Mouse (Mus musculus) A20 (cell line): ENCODE results near the gene Stard13.
A peak's percentile ranks its signal among the peaks of the same experiment; 100 is the strongest.

Experiments
- DNase-seq: peaks from one replicate; pipeline ENCODE4 v3.0.0-alpha.2; 2011; ENCODE audit warnings: low read depth, low spot score

Gene Stard13

DNA sequence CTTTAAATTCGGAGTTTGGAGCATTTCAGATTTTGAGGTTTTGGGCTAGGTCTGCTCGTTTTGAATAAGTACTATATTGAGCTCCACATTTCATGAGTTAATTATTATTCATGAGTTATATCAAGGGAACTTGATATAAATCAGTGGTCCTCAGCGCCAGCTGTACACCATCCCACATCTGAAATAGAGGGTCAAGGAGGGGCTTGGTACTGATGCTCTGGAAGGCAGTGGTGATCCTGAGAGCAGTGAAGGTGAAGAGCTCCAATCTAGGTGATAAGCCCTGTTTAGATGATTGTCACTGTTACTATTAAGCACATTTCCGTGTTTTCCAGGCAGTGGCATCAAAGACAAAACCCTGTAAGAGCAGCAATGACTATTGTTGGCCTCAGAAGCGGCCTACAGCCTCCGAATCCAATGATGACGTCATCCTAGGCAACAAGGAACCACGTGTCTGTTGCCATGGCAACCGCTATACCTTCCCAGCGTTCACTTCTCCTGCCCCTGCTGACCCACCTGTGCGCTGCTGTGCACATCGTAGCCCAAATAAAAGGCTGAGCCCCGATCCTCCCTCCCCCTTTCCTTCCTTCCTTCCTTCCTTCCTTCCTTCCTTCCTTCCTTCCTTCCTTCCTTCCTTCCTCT is 5.2 kb downstream of the Stard13 start:
- no peak for DNase-seq

DNA sequence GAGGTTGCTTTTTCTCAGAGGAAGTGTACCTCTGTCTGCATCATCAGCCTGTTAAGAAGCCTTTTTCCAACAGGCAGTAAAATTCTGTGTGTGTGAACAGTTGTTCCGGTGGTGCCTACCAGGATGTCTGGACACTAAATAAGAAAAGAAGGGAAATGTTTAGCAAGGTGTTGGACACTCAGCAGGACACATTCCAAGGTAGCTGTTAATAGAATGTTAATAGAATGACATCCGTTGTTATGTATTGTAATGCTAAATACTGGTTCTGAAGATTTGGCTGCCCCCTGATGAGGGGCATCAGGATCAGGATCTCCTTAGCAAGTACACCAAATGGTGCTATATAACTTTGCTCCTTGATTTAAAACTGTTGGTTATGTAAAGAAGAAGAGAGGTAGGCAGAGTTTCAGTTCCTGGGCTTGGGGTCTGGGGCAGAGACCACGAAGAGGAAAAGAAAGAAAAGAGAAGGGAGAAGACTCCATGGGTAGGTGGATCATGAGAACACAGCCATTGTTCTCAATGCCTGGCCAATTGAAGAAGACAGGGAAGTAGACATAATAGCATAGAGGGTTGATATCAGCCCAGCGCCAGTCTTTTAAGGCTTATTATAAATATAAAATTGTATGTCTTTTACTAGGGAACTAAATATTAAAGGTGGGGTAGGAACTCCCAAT is 9.8 kb downstream of the Stard13 start:
- no peak for DNase-seq

DNA sequence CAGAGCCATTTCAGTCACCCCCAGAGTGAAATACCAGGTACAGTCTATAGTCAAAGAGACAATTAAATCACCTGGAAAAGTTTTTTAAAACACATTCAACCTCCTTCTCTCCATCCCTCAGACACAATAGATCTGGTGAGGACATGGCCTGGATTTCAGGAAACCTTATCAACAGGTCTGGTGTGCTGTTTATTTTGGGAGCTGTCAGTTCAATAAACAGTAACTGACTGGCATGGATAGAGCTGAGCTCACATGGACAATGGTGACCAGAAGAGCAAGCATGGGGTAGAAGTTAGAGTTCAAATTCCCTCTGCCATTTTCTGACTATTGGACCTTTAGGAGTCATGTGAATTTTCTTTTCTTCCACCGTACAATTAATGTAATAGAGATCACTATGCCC is 10.8 kb downstream of the Stard13 start:
- DNase-seq: no peak

DNA sequence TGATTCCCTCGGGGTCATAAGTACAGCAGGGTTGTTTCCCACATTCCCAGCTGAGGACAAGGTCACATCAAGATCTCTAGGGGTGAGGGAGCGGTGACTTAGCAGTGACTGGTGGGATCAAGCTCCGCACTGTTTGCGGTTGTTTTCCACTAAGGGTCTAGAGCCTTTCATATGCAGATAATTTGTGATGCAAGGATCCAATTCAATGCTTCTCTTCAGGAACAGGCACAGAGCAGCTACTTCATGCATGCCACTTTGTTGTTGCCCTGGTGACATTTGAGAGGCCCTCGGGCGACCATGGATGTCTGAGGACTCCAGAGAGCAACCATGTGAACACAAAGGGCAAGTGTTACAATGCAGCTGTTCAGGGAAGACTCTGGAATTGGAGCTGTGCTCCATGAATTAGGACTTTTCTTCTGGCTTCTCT is 14.9 kb downstream of the Stard13 start:
- no peak for DNase-seq

DNA sequence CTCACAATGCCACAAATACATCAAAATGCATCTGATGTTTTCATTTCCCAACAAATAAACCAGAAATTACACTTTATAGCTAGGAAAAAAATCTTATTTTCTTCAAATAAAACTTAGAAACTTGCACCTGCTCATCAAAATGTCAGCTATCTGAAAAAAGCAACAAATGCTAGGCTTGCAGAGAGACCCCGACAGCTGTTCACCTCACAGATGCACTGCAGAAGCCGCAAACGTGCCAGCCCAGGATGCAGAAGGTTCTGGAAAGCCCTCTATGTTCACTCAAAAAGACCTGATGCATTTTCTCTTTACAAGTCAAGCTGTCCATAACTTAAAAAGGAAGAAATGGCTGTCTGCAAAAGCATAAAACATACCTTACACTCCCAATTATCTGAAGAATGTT is 20.5 kb downstream of the Stard13 start:
- no peak for DNase-seq

DNA sequence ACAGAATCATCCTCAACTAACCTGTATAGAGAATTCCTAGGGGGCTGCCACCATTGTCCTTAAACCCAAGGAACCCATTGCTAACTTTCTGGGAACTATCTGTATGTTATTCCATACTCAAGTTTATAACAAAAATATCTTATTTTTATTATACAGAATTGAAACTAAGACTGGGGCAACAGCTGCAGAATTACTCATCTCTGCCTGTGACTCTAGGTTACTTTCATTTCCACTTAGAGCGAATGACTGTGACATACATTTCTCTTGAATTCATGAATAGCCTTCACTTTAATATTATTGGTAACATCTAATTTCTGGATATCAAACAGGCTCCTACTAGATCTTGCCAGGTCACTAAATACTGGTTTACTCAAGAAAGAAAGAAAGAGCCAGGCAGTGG is 22.8 kb downstream of the Stard13 start:
- DNase-seq: peak; percentile 64

DNA sequence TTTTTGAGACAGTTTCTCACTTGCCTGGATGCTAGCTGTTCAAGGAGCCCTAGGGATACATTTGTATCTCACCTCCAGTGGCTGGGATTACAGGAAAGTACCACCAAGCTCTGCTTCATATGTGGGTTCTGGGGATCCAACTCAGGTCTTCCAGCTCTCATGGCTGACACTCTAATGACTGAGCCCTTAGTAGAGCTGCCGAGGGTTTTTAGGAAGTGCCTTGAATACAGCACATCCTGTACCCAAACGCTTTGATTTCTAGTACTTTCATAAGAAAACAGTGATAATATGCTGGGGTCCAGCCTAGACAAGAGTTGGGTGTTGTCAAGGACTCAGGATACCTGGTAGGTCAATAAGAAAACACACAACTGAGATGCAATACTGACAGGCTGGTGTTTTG is 23.6 kb downstream of the Stard13 start:
- peak; percentile 19 for DNase-seq

DNA sequence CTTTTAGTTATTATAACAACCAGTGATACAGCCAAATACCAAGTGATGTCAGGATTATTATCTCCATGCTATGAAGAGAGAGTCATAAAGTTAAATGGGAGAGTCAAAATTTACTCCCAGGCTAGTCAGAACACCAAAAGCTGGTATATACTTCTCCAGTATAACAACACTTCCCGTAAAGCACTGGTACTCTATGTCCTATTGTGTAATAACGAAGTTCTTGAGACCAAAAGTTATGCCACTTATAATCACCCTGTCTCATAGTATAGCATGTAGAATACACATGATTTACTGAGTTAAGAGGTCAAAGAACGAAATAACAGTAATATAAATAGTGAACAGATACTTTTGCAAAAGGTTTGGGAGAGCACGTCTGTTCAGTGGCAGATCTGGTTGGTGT is 28.6 kb downstream of the Stard13 start:
- DNase-seq: no peak

DNA sequence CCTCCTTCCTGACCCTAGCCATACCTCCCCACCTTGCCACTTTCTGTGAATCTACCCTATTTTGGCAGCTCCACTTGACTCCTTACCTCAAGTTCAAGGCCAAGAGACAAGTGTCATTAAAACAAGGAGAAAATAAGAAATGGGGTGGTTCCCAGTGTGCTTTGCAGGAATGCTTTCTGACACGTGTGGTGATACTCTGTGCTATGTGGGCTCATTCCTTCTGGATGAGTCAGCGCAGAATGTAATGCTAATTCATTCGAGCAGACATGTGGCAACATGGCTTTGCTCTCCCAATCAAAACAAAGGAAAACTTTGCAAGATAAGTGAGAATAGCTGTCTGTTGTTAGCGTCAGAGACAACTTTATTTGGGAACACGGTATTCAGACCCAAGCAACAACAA is 30.7 kb downstream of the Stard13 start:
- no peak for DNase-seq

DNA sequence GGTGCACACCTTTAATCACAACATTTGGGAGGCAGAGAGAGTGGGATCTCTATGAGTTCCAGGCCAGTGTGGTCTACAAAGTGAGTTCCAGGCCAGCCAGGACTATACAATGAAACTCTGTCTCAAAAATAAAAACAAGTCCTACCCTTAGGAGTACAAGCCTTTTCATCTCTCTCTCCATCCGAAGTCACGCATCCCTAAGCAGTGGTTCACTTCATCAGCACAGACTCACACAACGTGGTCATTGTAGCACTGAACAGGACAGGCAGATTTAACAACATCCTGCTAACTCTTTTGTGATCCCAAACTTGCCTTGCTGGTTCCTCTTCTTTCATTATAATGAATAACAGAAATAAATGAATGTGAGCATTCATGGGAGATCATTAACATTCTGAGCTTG is 32.4 kb downstream of the Stard13 start:
- no peak for DNase-seq

DNA sequence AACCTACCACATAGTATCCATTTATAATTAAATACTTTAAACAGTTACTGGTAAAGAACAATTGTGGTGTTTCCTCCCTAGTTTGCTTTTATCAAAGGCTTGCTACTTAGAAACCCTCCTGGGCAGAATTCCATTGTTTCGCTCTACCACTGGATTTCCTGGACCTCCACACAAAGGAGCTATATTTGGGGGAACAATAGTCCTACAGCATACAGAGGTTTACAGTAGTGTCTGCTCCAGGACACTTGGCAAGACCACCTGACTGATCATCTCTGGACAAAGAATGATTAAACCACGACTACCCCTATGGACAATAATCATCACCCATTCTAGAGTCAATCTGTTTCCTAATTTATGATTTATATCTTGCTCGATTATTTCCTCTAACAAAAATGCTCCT is 34.4 kb downstream of the Stard13 start:
- no peak for DNase-seq

DNA sequence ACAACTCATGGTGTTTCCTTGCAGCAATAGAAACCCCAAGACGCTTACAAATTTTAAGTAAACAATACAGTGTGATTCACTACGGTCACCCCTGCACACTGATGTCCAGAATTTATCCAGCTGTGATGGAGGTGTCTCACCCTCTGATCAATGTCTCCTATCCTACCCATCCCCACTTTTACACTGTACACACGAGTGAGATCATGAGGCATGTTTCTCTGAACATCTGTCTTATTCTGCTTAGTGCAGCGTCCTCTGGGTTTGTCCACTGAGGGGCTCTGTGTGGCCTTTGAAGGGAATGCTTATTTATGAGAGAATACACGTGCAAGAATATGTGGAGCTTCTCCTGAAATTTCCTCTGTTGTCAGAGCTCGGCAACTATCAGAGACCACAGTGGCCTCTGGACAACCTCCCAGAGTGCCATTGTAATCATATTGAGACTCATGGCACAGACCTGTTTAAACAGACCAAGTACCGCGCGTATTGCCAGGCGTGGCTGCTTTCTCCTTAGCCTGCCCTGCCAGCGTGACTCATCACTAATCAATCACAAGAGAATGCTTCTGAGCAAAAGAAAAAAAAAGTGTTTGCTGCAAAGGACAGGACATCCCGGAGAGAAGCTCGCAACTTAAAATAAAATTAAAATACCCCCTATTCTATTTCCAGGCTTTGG is 36.9 kb downstream of the Stard13 start:
- no peak for DNase-seq

DNA sequence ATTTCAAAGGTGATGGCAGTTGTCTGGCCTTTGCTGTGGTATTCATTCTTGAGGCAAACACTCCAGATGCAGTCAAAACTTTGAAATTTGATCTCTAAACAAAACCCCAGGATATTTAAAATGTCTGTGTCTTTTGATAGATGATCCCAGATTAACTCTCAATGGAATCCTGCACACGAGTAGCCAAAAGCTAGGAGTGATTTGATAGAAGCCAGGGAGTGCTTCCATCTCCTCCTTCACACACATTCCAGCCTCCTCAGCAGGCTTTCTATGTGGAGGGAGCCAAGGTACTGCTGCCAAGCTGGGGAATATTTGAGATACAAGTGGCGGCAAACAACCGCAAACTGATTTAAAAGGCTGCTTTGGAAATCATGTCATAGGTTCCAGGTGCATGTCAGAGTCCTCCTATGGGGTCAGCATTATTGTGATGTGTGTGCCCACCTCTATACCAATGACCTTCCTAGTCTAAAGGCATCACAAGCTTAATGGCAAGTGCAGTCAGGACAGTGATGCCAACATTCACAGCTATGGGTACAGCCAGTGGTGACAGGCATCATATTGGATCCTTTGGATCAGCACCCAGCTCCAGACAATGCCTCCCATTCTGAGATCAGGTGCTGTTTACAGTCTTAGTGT is 39.6 kb downstream of the Stard13 start:
- DNase-seq: no peak

DNA sequence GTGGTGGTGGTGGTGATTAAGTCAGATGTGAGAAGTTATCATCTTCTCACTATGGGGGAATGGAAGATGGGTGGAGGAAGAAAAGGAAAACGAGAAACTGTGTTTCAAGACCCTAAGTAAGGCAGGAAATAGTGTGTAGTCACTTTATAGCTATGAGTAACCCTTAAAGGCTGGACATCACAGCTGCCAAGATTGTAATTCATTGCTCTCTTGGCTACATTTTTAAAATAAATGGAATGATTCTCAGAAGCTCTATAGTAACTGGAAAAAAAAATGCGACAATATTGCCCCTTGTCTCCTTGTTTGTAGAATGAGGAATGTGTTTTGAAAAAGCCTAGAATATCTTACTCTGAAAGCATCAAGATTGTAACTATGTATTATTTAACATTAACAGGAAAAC is 41.4 kb downstream of the Stard13 start:
- DNase-seq: no peak

DNA sequence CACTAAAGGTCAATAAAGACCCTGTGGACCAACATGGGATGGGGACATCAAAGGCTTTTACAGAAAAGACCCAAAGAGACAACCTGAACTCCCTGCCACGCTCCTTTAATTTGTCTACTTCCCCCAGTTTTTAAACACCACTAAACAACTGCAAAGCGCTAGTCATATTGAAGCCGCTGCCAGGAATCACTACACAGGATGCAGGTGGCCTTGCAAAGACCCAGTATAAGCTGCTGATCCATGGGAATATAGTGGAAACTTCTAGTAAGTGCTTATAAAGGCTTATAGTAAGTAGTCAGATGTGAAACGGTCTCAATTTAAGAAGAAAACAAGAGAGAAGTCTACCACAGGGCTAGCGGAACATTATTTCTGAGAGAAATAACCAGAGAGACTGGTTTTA is 42.9 kb downstream of the Stard13 start:
- DNase-seq: no peak

DNA sequence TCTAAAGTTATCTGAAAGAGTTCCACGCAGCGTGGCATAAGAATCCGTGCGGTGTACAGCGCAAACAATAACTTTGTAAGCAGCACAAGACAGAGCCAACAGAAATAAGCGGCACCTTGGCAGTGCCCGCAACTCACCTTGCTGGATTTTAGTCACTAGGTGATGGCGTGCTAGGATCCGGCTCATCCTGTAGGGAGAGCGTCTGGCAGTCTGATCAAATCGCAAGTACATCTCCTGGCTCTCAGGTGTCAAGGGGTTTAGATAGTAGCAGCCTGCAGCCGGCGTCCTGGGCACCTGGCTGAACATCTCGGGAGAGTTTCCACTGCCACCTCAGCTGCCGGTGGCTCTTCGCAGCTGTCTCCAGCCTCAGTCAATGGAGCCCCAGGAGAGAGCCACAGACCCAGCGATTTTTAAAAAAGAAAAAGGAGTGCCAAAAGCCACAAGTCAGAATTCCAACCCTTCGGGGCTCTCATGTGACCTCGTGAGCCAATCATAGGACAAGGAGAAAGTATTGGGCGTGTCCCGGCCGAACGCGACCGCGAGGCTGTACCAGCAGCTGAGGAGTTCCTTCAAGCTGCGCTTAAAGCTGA is 43.8 kb downstream of the Stard13 start:
- peak; percentile 39 for DNase-seq

DNA sequence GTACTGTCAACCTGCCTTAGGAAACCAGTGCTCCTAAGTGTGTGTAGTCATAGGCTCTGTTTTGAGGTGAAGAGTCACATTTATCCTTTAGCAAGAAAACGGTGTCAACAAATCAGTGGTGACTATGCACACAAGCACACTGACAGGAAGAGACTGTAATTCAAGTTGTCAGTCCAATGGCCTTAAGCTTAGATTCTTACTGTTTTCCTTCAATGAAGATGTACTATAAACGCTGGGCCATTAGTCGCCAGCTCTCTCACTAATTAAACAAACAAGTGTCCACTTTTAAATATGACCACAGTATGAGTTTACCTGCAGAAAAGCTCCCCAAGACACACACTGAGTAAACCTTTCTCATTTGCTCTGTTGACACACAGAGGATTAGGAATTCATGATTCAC is 44.3 kb downstream of the Stard13 start:
- no peak for DNase-seq

DNA sequence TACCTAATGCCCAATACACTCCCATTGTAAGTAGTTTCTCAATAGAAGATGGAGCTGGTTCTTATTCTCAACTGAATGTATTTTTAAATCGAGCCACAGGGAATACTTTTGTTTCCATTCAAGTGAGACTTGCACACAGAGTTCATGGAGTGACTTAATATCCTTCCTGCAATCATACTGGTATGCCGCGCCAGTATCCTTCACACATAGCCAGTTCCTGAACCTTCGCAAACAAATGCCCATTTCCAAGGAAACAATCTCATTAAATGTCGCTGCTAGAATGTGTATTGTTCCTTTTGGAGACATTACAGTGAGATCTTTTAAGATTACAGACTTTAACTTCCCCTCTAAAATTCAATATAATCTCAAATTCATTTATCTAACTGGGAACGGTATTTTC is 45.0 kb downstream of the Stard13 start:
- no peak for DNase-seq

DNA sequence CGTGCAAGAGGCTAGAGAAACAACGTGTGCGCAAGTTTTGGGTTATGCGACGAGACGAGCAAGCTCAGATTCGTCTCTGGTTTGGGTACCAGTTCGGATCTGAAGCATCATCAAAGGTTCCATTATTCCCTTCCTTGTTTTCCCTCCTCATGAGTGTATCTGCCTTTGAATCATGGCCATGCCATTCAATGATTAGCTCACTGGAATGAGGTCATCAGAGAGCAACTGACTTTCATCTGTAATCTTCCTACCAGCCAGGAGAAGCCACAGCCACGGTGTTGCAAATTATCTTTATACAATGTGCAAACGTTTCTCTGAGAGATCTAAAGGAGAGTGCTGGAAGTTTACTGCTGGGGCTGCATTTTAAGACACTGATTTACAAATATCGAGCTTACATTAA is 46.3 kb downstream of the Stard13 start:
- no peak for DNase-seq

DNA sequence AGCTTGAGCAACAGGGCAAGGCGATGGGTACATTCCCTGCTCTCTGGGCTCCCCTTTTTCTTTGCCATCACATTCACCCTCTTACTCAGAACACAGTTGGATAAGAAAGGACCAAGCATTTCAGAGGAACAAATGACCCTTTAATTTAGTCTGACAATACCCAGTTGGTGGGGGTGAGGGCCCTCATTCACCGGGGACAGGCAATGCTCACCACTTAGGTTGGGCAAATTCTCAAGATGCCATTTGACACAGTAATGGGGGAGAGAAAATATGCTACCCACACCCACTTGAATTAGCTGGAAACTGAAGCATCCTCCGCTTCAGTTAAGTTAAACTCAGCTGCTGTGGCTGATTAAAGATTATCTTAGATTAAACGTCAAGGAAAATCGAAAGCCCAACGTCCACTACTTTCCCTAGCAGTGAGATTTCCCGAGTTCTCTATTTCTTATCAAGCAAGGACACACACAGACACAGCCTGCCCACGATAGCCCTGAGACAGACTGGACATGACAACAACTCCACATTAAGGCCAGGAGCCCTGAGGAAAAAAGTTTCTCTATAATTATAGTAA is 48.3 kb downstream of the Stard13 start:
- DNase-seq: no peak

DNA sequence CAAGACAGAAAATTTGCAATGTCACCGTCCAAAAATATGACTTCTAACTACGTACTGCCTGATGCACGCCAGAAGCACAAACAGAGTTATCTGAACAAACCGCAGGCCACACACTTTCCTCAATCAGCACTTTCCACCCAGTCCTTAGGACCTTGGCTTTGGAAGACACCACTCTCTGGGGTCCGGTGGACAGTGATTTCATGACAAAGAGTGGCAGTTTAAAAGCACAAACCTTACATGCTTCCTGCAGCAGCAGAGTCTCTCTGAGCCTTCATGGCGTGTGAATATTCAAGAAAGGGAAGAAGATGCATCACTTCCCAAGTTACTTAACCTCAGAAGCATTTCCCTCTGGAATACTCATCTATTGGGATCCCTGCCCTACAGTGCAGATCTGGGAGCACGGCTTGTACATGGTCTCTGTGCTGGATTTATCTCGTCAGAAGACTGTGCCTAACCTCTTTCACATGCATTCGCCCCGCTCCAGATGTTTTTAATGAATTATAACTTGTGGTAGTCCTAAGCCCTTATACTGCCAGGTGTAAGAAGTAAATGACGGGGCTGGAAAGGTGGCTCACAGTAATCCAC is 49.9 kb downstream of the Stard13 start:
- DNase-seq: no peak

DNA sequence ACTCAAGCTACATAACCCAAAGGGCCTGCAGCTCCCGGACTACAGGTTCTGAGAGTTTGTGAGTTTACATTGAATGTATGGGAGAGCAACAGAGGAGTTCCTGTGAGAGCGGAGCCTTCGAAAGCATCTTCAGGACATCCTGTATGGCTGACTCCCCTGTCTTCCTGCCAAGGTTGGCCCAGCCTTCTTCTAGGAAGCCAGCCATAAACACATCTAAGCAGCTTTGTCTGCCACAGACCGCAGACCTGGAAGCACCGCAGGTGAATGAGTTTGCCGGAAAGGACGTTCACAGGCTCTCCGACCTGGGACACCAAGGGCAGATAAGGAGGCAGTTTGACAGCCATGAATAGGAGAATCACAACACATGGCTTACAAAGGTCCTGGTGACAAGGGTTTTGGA is 52.3 kb downstream of the Stard13 start:
- DNase-seq: no peak
